Mouse (Mus musculus): ENCODE measurements at regions not wholly inside any gene's neighbourhood (a gene's known extent, or its start where the extent isn't known, plus 50 kb on each side); places are given as distances from the start of the nearest gene placed in this dataset.
A peak's percentile ranks its signal among the peaks of the same experiment; 100 is the strongest.

DNA sequence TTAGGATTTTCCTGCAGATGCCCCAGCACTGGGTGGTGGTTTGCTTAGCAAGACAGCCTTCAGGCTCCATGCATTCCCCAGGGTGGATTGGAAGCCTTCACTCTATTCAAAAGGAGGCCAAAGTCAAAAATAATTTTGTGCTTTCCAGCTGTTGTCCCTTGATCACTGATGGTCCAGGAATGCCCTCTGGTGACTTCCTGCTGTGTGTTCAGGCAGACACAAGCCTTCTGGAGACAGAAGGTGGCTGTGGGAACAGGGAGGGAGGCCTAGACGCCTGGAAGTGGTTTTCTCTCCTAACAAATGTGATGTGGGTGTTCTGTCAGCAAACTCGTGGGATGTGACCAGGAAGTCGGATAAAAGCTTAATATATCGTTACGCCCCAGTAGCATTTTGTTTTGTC is 81.3 kb downstream of the Atp6ap1l start:
- DNase-seq (ENCODE audit: low read depth, low spot score): peak; percentile 68

- no peak for DNase-seq (ENCODE audit: low read depth, low spot score)
These were observed 83.3 kb downstream of the Atp6ap1l start for GRCm38 (mm10) chr13:90821898-90822297.

GRCm38 (mm10) chr13:90820453-90820852 is 84.7 kb downstream of the Atp6ap1l start:
- no peak for DNase-seq (ENCODE audit: low read depth, low spot score)

DNA sequence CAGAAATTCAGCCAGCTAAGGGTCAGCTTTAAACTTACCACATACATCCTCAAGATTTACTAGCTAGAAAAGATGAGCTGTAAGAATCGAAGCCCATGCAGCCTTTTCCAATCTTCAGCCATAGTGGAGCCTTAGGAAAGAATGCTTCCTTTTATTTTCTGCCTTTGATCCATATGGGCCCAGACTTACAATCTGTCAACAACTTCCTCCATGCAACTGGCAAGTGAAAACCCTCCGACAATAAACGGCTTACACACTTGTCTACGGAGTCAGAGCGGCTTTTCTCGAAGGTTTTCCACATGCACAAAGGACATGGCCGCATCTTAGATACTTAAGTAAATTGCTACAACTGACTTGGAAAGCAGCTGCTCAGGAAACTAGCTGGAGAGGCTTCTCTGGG is 85.2 kb downstream of the Atp6ap1l start:
- no peak for DNase-seq (ENCODE audit: low read depth, low spot score)

DNA sequence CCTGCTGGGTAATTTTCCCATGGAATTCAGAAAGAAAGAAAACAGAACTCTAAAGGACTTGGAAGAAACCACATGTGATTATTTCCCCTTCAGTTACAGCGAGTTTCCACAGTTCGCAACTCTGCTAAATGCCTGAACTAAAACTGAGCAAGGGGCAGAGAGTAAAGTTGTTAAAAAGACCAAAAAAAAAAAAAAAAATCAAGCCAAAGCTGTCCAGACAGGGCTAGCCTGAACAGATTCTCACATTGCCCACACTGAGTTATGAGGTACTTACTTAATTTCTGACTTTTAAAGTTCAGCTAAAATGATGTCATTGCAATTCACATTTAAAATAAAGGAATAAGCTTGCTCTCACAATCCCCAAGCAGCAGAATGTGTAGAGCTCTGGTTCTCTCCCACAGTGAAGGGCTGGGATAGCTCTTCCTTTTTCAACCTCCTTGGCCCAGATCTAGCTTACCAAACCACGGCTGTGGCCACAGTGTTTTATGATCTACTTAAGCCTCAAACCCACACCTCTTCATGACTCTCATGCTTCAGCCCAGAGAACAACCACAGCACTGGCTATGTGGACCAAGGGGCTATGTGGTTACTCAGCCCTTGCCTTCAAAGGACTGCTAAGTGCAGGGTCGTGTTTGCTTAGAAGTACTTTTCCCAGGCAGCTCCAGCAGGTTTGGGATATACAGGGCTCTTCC is 90.8 kb downstream of the Atp6ap1l start:
- no peak for DNase-seq (ENCODE audit: low read depth, low spot score)

GRCm38 (mm10) chr13:90810011-90810410 is 95.1 kb downstream of the Atp6ap1l start:
- DNase-seq (ENCODE audit: low read depth, low spot score): no peak

- peak; percentile 51 for DNase-seq (ENCODE audit: low read depth, low spot score)
These were observed 105.5 kb downstream of the Atp6ap1l start for GRCm38 (mm10) chr13:90799641-90800040.

DNA sequence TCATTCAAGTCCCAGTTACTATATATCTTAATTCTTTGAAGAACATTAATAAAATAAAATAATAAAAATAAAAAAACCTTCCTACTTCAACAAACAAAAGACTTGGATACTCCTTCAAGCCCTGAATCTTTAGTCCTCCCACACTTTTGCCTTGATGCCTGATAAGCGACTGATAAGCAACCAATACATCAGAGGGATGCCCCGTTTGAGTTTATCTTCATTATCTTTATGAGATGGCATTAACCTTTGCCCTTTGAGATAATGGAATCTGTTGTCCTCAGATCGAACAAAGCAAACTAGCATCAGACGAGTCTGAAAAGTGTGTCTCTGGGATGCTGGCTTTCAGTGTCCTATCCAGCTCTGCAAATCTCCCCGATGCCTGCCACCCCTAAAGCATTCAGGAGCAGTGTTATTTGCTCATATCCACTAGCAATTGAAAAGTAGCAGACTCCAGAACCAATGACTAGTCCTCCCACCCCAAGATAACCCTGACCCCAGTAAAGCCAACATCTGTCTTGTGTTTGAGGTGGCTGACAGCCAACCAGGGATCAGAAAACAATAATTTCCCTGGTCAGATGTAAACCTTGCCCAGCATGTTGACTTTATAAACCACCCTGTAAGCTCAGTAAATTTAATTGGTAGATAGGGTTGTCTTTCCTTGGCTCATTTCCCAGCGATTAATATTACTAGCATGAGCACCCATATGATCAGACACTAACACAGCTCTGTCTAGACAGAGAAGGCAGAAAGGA is 106.2 kb downstream of the Atp6ap1l start:
- DNase-seq (ENCODE audit: low read depth, low spot score): peak; percentile 83

GRCm38 (mm10) chr13:90798381-90798780 is 106.8 kb downstream of the Atp6ap1l start:
- DNase-seq (ENCODE audit: low read depth, low spot score): peak; percentile 45

DNA sequence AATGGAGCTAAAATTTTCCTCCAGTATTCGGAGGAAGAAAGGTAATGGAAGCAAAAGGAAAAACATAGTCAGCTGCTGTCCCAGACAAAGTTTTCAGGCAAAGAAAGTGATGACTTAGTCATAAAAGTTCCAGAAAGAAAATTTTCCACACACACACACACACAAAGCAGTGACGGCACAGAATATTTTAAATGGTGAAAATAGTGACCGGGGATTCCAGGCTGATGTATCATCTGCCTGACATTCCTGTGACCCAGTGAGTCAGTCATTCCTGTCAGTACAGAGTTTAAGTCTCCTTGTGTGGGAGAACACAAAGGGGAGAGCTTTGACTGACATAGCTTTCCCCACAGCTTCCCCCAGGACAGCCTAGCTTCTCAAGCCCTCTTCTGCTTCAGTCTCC is 107.9 kb downstream of the Atp6ap1l start:
- DNase-seq (ENCODE audit: low read depth, low spot score): peak; percentile 94

- DNase-seq (ENCODE audit: low read depth, low spot score): peak; percentile 75
These were observed 108.3 kb downstream of the Atp6ap1l start for GRCm38 (mm10) chr13:90796809-90797208.

GRCm38 (mm10) chr13:90782435-90782834 is 122.7 kb downstream of the Atp6ap1l start:
- peak; percentile 35 for DNase-seq (ENCODE audit: low read depth, low spot score)

GRCm38 (mm10) chr13:90781974-90782373 is 123.2 kb downstream of the Atp6ap1l start:
- peak; percentile 91 for DNase-seq (ENCODE audit: low read depth, low spot score)

DNA sequence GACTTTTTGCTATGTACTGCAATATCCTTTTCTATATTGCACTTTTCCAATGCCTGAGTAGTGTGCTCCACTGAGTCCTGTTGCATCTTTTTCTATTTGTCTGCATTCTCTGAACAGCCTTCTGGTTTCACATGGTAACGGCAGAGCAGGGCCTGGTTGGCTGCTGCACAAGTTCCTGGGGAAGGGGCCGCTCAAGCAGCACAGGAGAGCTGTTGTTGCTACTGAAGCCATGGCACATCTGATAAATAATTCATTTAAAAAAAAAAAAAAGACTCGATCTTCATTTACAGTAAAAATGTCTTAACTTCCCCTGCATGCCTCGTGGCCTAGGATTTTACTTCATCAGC is 127.2 kb downstream of the Atp6ap1l start:
- DNase-seq (ENCODE audit: low read depth, low spot score): no peak

DNA sequence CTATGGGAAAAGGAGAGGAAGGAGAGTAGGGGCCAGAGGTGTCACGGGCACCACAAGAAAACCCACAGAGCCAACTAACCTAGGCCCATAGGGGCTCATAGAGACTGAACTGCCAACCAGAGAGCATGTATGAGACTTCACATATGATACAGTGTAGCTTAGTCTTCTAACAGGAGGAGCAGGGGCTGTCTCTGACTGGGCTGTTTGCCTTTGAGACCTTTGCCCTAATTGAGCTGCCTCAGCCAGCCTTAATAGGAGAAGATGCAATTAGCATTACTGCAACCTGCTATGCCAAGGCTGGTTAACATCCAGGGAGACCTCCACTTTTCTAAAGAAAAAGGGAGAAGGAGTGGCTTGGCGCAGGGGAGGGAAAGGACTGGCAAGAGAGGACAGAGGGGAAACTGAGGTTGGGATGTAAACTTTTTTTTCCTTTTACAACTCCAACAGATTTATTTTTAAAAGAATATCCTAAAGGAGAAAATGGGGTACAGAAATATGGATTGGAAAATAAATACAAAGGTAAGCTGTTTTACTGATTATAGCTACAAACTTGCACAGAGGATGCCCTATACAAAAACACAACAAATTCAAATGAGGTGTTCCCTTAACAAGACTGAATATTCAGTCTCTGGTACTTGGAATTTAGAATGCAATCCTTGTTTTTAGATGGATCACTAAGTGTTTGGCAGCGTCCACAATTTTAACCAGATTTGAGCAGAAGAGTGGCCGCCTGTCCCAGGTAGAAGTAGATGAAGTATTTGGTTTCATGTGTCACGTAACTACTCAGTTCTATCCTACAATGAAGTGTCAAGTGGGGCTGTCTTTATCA is 127.8 kb downstream of the Atp6ap1l start:
- no peak for DNase-seq (ENCODE audit: low read depth, low spot score)

GRCm38 (mm10) chr13:90762154-90762553 is 143.0 kb downstream of the Atp6ap1l start:
- DNase-seq (ENCODE audit: low read depth, low spot score): no peak

DNA sequence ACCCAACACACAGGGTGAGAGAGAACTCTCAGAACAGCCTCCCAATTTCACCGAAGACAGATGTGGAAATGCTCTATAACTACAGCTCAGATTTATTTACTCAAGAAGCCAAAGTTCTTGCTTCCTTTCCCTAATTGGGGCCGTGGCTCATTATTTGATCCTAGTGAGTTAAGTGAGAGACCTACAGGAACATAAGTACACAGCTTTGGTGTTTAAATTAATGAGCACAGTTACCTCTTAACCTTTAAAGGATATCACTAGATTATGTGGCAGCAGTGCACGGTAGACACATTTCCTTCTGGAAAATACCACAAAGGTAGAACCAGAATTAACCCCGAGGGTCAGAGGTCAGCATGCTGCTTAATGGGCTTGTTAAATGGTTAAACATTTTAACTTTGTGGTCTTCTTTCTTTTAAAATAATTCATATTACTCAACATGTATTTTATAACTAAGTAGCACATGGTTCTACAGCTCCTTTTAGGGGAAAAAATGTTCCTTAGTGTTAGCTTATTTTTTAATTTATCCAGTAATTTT is 144.6 kb downstream of the Atp6ap1l start:
- no peak for DNase-seq (ENCODE audit: low read depth, low spot score)

- no peak for DNase-seq (ENCODE audit: low read depth, low spot score)
These were observed 150.7 kb downstream of the Atp6ap1l start for GRCm38 (mm10) chr13:90754451-90754850.

- DNase-seq (ENCODE audit: low read depth, low spot score): no peak
These were observed 155.4 kb downstream of the Atp6ap1l start for GRCm38 (mm10) chr13:90749741-90750140.

DNA sequence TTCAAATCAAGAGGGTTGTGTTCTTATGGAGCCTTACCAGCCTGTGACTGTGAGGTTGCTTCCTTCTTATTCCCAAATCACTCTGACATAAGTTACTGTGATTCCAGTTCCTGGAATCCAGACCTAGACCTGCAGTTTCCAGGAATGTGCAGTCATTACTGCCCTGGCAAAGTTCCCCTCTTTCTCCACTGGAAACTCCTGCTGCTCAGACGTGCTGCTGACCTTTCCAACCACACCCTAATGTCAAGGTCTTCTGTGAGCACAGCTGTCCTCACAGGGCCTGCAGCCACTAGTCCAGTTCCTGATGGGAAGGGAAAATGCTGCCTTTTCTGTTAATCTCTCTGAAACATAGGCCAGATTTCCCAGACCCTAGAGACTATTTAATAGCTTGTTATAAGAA is 160.1 kb downstream of the Atp6ap1l start:
- DNase-seq (ENCODE audit: low read depth, low spot score): peak; percentile 75

GRCm38 (mm10) chr13:90742615-90743402 is 162.3 kb downstream of the Atp6ap1l start:
- DNase-seq (ENCODE audit: low read depth, low spot score): peak; percentile 24

All from 3T3-L1 (cell line).